Mouse (Mus musculus): ENCODE results near the gene Cacna1h.

DNA sequence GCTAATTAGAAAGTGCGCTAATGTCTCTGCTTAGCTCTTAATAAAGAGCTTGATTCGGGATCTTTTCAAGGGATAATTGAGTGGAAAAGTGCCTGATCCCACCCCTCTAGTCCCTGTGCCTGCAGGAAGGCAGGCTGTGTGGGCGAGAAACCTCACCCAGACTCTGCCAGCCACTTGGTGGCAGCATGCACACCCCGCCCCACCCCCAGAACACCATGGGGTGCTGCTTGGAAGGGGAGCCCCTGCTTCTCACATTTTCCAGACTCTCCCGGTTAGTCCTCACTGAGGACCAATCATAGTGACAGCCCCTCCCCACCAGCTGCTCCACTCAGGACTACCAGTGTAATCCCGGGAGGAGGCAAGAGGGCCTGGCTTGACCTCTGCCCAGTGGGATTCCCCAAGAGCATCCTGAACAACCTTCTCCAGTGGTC, 27.6 kb downstream of the Cacna1h start:
- TF ChIP-seq MYOG (IDR thresholded peaks at IDR 0.05; ENCODE audit: control insufficient read depth in 1 of 3, insufficient read depth in 1 of 3, insufficient read length in 2 of 3, low read depth in 2 of 3) (no peak), E2F4 (IDR thresholded peaks at IDR 0.05; ENCODE audit: insufficient read depth) (no peak), POLR2A (IDR thresholded peaks at IDR 0.05; ENCODE audit: insufficient read length, low read depth) (no peak), POLR2AphosphoS2 (IDR thresholded peaks at IDR 0.05; ENCODE audit: insufficient read length, low read depth) (no peak), MAX (IDR thresholded peaks at IDR 0.05; ENCODE audit: low read depth) (no peak)

All from myocyte (in vitro differentiated cells).